Mouse (Mus musculus) left cerebral cortex, adult 18-20 months (tissue): Measurements from ENCODE around the gene Pou4f1. TPM values are rescaled to one million over a fixed set of nuclear protein-coding genes. Genes with fewer than 3 reads are reported as not detected.

Source experiments
- DNase-seq, 2 experiments: peaks; one replicate each; pipeline ENCODE4 v3.0.0; 2021 to 2022; ENCODE audit warnings: low spot score in 2 of 2, mixed read lengths in 1 of 2
- total RNA-seq, 2 experiments: library from RNA; stranded (reverse); gene quantifications; 2 replicates each; pipeline ENCODE4 v1.2.3; 2021

Pou4f1 gene
- total RNA-seq, 2 experiments from 2014 or later, result not detected

GRCm38 (mm10) chr14:104457966-104458710 is 9.7 kb downstream of the Pou4f1 start:
- DNase-seq, result no peak

- DNase-seq, result no peak
Observed at GRCm38 (mm10) chr14:104456976-104457375, 10.8 kb downstream of the Pou4f1 start.

- DNase-seq, result no peak
Observed at GRCm38 (mm10) chr14:104453824-104454223, 14.0 kb downstream of the Pou4f1 start.

- no peak for DNase-seq
Observed at GRCm38 (mm10) chr14:104434293-104434692, 33.5 kb downstream of the Pou4f1 start.

- no peak for DNase-seq
Observed at GRCm38 (mm10) chr14:104430819-104431218, 37.0 kb downstream of the Pou4f1 start.

- no peak for DNase-seq
Observed at GRCm38 (mm10) chr14:104423688-104424470, 43.9 kb downstream of the Pou4f1 start.

Other genes starting within 250 kb of the Pou4f1 start
- 10 to 100 TPM; 16.3 to 17.0 TPM for gene Rnf219, start 54.6 kb upstream of the Pou4f1 start, total RNA-seq